Mouse (Mus musculus) embryonic facial prominence, embryonic 10.5 days (tissue): ENCODE results near the gene Cenpi. TPM values are rescaled to one million over a fixed set of nuclear protein-coding genes. Genes with fewer than 3 reads are reported as not detected.
A peak's percentile ranks its signal among the peaks of the same experiment; 100 is the strongest.

Experiments used
- DNase-seq: peaks from one replicate; pipeline ENCODE4 v3.0.0-alpha.2; 2017; ENCODE audit warnings: low spot score
- H3K27ac ChIP-seq: fragments of 300-500 bp; sonication (generic); replicated peaks from 2 replicates; pipeline ENCODE4 v1.5.1; 2016; ENCODE audit warnings: mild to moderate bottlenecking
- H3K27me3 ChIP-seq: fragments of 300-500 bp; sonication (generic); replicated peaks from 2 replicates; pipeline ENCODE4 v1.6.1; 2016; ENCODE audit warnings: low read depth, mild to moderate bottlenecking; ENCODE audit not compliant: poor library complexity, severe bottlenecking
- H3K36me3 ChIP-seq: fragments of 300-500 bp; sonication (generic); replicated peaks from 2 replicates; pipeline ENCODE4 v1.6.1; 2016; ENCODE audit warnings: mild to moderate bottlenecking, moderate library complexity
- H3K4me1 ChIP-seq: fragments of 300-500 bp; sonication (generic); 2 replicates; pipeline ENCODE4 v1.6.1; 2016
- H3K4me3 ChIP-seq: fragments of 300-500 bp; sonication (generic); 2 replicates; pipeline ENCODE4 v1.5.1; 2016; ENCODE audit warnings: mild to moderate bottlenecking, moderate library complexity
- H3K9me3 ChIP-seq: fragments of 300-500 bp; sonication (generic); 2 replicates; pipeline ENCODE4 v1.6.1; 2016; ENCODE audit warnings: mild to moderate bottlenecking
- WGBS: fragments of 180-500 bp; shearing (Covaris S2); methylation state at CpG from one replicate; pipeline ENCODE4 v1.1.7; 2016; 5-methylcytosine and 5-hydroxymethylcytosine counted together
- polyA plus RNA-seq: library from polyadenylated mRNA; unstranded; fragments of >200 nt; fragmentation: Nextera tagmentation; extraction: Ambion mirVana; gene quantifications from 2 replicates; pipeline ENCODE4 v1.2.1, GENCODE M21; 2016

Cenpi gene
- 29.5 and 29.7 TPM in 2 replicates for polyA plus RNA-seq

DNA sequence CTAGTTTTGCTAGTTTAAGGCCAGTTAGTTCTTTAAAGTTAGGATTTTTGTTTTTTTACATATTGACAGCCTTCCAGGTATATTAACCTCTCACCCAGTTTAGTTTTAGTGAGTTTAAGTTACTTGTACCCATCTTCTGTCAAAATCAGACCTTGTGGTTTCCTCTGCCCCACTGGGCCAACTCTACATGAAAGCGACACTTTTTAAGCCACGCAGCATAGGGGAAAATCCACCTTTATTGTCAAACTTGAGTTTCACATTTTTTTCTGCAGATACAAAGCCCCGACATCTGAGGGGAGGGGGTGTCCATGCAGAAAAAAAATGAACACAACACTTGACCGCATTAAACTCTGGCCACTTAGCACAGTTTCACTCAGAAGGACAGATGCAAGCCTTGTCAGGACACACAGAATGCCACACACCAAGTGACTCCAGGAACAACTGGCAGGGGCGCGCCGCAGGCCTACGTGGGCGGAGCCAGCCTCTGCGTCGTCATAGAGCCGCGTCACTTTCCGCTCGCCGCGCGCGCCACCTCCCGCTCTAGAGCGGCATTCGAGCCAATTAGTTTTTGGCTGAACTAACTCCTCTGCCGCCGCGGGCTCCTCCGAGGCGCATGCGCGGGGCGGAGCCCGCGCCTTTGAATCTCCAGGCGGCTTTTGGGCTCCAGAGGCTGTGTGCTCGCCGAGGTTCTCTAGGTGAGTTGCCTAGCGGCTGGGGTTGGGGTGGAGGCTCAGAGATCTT is at the start of gene Cenpi:
Cenpi (plus strand) TSS at position 551 of the 741 bp plus-strand sequence.
- 18% methylated on average over 36 of the region's 36 CpGs for WGBS
- DNase-seq: peak; percentile 90
- no peaks in the 10 kb centered on the region for H3K9me3 ChIP-seq
- H3K4me3 ChIP-seq: peak within 1 kb of the TSS; percentile 56
- H3K36me3 ChIP-seq: peaks cover 26% of the 10 kb centered on the region
- H3K27me3 ChIP-seq: peaks cover 26% of the 10 kb centered on the region
- peak within 1 kb of the TSS; percentile 82 for H3K27ac ChIP-seq
- no peaks in the 10 kb centered on the region for H3K4me1 ChIP-seq

DNA sequence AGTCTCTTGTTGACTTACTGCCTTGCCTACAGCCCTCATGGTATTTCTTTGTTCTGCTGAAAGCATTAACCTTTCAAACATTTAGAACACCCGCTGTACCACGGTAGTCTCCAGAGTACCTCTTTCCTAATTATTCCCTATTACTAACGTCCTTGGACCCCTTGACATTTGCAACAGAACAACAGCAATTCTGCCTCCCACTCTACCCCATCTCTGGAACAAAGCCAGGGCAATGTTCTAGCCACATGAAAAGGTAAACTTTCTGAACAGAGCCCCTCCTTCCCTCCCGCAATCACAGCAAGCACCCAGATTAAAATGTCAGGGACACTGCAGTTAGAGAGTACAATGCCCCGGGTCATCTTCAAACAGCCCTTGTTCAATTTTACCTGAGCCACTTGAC is 46.7 kb upstream of the Cenpi start:
- no peaks in the 10 kb centered on the region for H3K4me1 ChIP-seq
- H3K27ac ChIP-seq: no peak overlapping the region
- 62% methylated on average over 5 of the region's 5 CpGs for WGBS
- no peak overlapping the region for H3K4me3 ChIP-seq
- H3K27me3 ChIP-seq: peaks cover 31% of the 10 kb centered on the region
- no peaks in the 10 kb centered on the region for H3K9me3 ChIP-seq
- DNase-seq: no peak
- no peaks in the 10 kb centered on the region for H3K36me3 ChIP-seq

DNA sequence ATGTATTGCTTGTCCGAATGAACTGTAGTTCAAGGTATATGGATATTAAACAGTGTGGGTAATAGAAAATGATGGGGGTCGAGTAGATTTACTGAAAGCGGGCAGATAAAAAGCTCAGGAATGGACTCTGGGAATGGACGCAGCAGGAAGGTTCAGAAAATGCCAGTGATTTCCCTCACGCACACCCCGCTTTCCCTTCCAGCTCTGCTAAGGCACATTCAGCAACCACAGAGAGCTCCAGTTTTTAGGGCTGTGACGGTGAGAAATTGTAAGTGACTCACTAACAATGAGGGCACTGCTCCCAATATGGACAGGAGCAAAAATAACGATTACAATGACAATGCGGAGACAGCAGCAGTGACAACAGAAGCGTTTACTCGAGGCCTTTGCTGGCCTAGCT is 45.8 kb upstream of the Cenpi start:
- WGBS: 78% methylated on average over 11 of the region's 11 CpGs
- Histone ChIP-seq H3K4me3 (no peak overlapping the region), H3K27ac (no peak overlapping the region), H3K9me3 (no peaks in the 10 kb centered on the region), H3K36me3 (no peaks in the 10 kb centered on the region), H3K4me1 (no peaks in the 10 kb centered on the region), H3K27me3 (peaks cover 31% of the 10 kb centered on the region)
- no peak for DNase-seq

DNA sequence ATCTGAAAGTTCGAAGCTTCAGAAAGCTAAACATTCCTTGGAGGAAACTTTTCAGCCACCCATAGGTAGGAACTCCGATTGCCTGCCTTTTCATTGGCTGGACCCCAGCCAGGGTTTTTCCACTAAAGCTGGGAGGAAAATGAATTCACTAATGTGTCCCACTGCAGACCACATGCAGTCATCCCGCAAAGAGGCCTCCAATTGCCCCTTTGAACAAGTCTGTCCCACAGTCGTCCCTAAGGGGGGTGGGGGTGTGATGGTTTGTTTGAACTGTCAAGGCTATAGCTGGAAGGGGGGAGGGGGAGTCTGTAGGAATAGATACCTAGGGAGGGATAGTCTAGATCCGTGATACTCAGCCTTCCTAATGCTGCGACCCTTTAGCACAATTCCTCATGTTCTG is 32.2 kb upstream of the Cenpi start:
- H3K27ac ChIP-seq: no peak overlapping the region
- H3K36me3 ChIP-seq: no peaks in the 10 kb centered on the region
- peak; percentile 18 for DNase-seq
- no peaks in the 10 kb centered on the region for H3K9me3 ChIP-seq
- H3K27me3 ChIP-seq: peaks cover 37% of the 10 kb centered on the region
- H3K4me1 ChIP-seq: peaks cover 9% of the 10 kb centered on the region
- 28% methylated on average over 6 of the region's 6 CpGs for WGBS
- no peak overlapping the region for H3K4me3 ChIP-seq

DNA sequence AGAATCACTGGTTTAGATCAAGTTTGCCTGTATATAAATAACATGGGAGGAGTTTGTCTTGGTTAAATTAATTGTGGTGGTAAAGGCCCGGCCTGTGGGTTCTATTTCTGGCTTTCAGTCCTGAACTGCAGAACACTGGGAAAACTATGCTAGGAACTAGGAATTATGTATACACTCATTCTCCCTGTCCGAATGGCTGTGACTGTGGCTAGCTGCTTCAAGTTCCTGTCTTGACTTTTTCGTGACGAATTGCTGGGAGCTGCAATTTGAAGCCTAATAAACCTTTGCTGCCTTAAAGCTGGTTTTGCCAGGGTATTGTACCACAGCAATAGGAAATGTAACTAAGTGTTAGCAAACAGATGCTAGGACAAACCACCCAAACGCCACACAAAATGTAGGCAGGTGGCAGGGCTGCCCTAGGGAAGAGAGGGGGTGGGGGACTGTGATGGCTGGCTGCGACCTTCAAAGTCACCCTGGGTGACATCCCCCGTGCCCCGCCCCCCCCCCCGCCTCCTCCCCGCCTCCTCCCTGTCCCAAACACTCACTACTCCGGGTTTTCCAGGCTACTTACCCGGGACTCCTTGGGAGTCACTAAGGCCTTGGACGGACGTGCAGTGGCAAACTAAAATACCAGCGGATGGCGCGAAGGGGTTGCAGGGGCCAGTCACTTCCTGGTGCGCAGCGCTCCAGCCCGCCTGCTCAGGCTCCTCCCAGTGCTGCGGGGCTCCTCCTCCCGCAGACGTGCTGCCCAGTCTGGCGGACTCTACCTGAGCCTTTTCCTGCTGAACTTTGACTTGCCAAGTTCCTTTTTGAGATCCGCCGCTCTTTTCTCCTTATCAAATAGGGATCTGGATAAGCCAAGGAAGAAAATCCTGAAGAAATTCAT is 31.4 kb upstream of the Cenpi start, which contains the start of gene Trmt2b:
Trmt2b (minus strand) TSS at position 710 of the 886 bp plus-strand sequence.
- Histone ChIP-seq H3K27me3 (peaks cover 32% of the 10 kb centered on the region), H3K4me3 (peak within 1 kb of the TSS; percentile 55), H3K36me3 (no peaks in the 10 kb centered on the region), H3K27ac (peak within 1 kb of the TSS; percentile 75), H3K9me3 (no peaks in the 10 kb centered on the region), H3K4me1 (peaks cover 9% of the 10 kb centered on the region)
- WGBS: 23% methylated on average over 26 of the region's 26 CpGs
- DNase-seq: peak; percentile 77

DNA sequence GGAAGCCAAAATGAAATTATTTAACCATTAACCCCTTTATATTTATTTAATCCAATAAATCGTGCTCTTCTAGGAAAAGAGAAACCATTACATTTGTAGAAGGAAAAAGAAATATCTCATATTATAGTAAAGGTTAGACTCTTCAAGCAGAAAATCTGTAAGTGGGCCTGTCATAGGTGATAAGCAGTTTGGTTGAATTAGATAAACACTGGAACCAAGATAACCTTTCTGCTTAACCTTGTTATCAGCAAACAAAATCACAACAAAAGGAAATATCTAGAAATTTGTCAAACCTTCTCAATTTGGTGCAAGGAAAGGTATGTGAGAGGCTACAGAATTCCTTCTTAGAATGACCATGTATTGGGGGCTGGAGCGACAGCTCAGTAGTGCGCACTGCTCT is 27.4 kb upstream of the Cenpi start:
- 85% methylated on average over 3 of the region's 3 CpGs for WGBS
- Histone ChIP-seq H3K4me3 (no peak overlapping the region), H3K9me3 (no peaks in the 10 kb centered on the region), H3K36me3 (no peaks in the 10 kb centered on the region), H3K27me3 (peaks cover 40% of the 10 kb centered on the region), H3K27ac (no peak overlapping the region), H3K4me1 (peaks cover 9% of the 10 kb centered on the region)
- no peak for DNase-seq

DNA sequence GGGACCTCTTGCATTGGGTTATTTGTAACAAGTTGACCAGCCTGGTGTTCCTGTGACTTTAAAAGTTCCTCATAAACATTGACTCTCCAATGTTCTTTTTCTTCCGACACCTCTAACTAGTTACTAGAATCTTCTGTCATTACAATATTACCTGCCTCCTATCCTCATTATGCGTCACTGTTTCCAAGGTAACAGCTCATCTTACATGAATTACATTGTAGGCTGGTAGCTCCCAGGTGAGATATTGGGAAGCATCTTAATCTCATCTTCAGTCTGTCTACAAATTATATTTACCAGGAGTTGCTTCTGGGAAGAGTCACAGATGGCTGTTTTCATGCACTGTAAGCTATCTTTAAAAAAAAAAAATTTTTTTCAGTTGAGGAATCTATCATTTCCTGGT is 22.8 kb upstream of the Cenpi start:
- no peak for DNase-seq
- H3K36me3 ChIP-seq: no peaks in the 10 kb centered on the region
- H3K27me3 ChIP-seq: peaks cover 25% of the 10 kb centered on the region
- H3K9me3 ChIP-seq: no peaks in the 10 kb centered on the region
- WGBS: 91% methylated on average over 2 of the region's 2 CpGs
- H3K4me3 ChIP-seq: no peak overlapping the region
- H3K27ac ChIP-seq: no peak overlapping the region
- no peaks in the 10 kb centered on the region for H3K4me1 ChIP-seq

DNA sequence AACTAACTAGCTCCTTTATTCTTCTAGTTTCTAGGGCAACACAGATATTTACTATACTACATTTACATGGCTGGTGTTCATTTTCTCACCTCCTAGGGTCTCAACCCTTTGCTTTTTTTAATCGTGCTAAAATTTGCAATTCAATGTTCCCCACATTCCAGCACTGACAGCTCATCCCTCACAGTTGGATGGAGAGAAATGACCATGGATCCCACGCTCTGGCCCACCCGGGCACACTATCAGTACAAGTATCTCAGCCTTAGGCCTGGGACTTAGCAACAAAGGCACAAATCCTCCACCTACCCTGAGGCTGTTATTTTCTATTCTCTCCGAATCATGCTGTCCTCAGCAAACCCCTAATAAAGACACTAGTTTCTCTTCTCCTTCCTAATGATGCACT is 22.1 kb upstream of the Cenpi start:
- Histone ChIP-seq H3K4me1 (no peaks in the 10 kb centered on the region), H3K27ac (no peak overlapping the region), H3K4me3 (no peak overlapping the region), H3K27me3 (peaks cover 30% of the 10 kb centered on the region), H3K9me3 (no peaks in the 10 kb centered on the region), H3K36me3 (no peaks in the 10 kb centered on the region)
- no peak for DNase-seq
- WGBS: 65% methylated on average over 4 of the region's 4 CpGs

DNA sequence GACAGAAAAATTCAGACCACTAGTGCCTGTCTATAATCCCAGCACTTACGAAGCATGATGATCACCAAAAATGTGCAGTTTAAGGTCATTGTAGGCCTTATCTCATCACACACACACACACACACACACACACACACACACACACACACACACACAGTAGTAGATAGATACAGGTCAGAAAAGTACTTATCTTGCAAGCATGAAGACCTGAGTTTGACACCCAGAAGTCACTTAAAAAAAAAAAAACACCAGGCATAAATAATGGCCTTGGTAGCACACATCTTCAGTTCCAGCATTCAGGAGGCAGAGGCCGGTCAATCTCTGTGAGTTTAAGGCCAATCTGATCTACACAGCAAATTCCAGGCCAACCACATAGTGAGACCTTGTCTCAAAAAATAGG is 20.6 kb upstream of the Cenpi start:
- Histone ChIP-seq H3K27me3 (peaks cover 45% of the 10 kb centered on the region), H3K4me1 (no peaks in the 10 kb centered on the region), H3K27ac (no peak overlapping the region), H3K9me3 (no peaks in the 10 kb centered on the region), H3K36me3 (no peaks in the 10 kb centered on the region), H3K4me3 (no peak overlapping the region)
- DNase-seq: no peak
- 96% methylated on average over 2 of the region's 2 CpGs for WGBS

DNA sequence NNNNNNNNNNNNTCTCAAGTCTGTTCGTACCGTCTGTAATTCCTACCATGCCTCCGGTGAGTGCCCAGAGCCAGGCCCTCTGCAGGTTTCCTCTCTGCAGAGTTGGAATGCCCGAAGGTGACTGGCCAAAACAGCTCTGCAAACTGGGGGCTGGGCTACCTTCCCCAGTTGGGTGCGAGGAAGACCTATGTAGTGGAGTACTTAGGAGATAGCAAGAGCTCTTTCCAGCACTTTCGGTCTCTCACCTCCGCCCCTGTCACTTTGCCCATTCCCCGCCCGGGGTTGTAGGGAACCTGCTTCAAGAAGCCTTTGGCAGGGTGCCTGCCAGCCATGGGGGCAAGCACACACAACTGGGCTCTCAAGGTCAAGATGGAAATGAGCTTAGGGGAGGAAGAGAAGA is 11.6 kb upstream of the Cenpi start:
- no peaks in the 10 kb centered on the region for H3K36me3 ChIP-seq
- peak; percentile 19 for DNase-seq
- no peak overlapping the region for H3K27ac ChIP-seq
- H3K9me3 ChIP-seq: no peaks in the 10 kb centered on the region
- H3K4me1 ChIP-seq: peaks cover 12% of the 10 kb centered on the region
- 21% methylated on average over 9 of the region's 9 CpGs for WGBS
- H3K4me3 ChIP-seq: peak overlapping the region; percentile 58
- H3K27me3 ChIP-seq: peaks cover 91% of the 10 kb centered on the region

DNA sequence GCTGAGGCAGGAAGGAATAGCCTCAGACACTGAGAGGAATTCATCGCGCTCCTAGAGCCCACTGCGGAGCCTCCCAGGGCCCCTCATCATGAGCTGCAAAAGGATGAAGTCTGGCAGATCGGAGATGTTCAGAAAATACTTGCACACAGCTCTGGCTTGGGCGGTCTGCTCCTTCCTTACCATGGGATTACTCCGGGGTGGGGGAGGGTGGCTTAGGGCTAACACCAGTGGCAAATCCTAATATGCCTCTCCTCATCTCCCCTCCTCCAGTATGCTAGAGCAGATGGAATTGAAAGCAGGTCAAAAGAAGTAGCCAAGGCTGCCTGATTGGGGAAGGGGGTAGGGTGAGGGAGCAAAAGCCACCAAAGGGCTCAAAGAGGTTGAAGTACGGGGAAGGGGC is 11.1 kb upstream of the Cenpi start:
- peak overlapping the region; percentile 58 for H3K4me3 ChIP-seq
- no peaks in the 10 kb centered on the region for H3K9me3 ChIP-seq
- peaks cover 91% of the 10 kb centered on the region for H3K27me3 ChIP-seq
- H3K4me1 ChIP-seq: peaks cover 12% of the 10 kb centered on the region
- H3K36me3 ChIP-seq: no peaks in the 10 kb centered on the region
- peak; percentile 19 for DNase-seq
- WGBS: 25% methylated on average over 7 of the region's 7 CpGs
- H3K27ac ChIP-seq: no peak overlapping the region

DNA sequence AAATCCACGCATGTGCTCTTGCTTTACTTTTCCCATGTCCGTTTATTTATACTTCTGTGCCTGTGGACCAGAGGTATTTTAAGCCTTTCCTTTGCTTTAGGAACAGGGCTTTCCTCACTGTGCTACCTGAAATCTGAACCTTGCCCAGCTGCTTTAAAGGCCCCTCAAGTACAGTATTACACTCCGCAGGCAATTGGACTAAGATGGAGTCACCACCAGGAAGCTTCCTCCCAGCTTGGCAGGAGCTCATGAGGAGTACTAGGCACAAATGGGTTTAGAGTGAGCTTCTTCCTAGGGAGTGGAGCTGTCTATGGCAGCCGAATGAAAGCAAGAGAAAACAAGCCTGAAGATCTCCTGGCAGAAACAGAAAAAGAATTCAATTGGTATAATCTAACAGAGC is 10.7 kb upstream of the Cenpi start:
- Histone ChIP-seq H3K27ac (no peak overlapping the region), H3K27me3 (peaks cover 91% of the 10 kb centered on the region), H3K9me3 (no peaks in the 10 kb centered on the region), H3K4me1 (peaks cover 12% of the 10 kb centered on the region), H3K36me3 (no peaks in the 10 kb centered on the region), H3K4me3 (peak overlapping the region; percentile 58; the same call in 1 of the 2 replicates)
- 31% methylated on average over 4 of the region's 4 CpGs for WGBS
- DNase-seq: no peak

DNA sequence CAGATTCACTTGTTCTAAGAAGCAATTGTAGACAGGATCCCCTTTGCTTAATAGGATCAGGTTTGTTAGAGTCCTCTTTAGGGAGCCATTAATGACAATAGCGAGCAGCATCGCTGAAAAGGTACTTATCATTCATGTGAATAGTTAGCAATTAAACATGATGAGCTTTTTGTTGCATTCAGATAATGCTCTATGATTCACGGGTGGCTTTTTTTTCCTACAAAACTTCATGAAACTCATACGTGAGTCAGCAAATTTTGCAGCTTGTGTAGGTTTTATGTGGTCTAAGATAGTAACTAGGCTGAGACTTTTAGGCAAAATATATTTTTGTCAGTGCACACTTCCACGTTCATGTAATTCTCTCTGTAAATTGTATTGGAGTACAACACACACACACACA is 7.7 kb upstream of the Cenpi start:
- 56% methylated on average over 5 of the region's 5 CpGs for WGBS
- peaks cover 12% of the 10 kb centered on the region for H3K4me1 ChIP-seq
- no peak overlapping the region for H3K27ac ChIP-seq
- H3K36me3 ChIP-seq: no peaks in the 10 kb centered on the region
- H3K9me3 ChIP-seq: no peaks in the 10 kb centered on the region
- DNase-seq: no peak
- no peak overlapping the region for H3K4me3 ChIP-seq
- H3K27me3 ChIP-seq: peaks cover 81% of the 10 kb centered on the region
